ENCODE assay signal across 32 mouse cellular contexts in the genomic region with DNA sequence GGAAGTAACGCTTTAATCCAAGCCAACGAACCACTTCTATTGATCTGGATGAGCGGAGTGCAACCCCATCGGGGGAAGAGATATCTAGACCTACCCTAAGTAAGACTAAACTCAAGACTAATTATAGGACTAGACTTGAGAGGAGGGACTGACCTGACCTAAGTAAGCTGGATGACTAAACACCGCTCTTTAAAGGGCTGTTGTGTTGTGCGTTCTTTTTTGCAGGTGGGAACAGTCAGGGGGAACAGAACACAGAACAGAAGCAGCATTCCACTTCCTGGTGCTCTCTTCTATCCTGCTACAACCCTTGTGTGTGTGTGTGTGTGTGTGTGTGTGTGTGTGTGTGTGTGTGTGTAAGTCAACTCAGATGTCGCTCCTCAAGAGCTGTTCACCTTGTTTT. TPM values are rescaled to one million over a fixed set of nuclear protein-coding genes. Genes with fewer than 3 reads are reported as not detected.
DNase-seq lines count a peak whose midpoint lies in the region; ATAC-seq and TF ChIP-seq lines count a peak whose summit lies in the region.
"Had no signal": no experiment of that assay in that cellular context is flagged by ENCODE, and none has a peak within 500 bp of the region (broad histone marks: within the 10 kb centered on the region; RNA-seq: fewer than 3 reads in every experiment).

No protein-coding gene starts in this region.

- peaks cover 19% of the 10 kb centered on the region for H3K36me3 ChIP-seq in spleen, adult 2 months (ENCODE audit: control insufficient read depth, insufficient read depth, low read length)
- peaks cover 24 to 49% of the 10 kb centered on the region in 2 experiments for H3K36me3 ChIP-seq in CH12.LX (replicated peaks in 1 of 2; ENCODE audit: control insufficient read depth in 1 of 2, insufficient read depth in 1 of 2, low read length in 1 of 2)
- H3K36me3 ChIP-seq: embryonic facial prominence, embryonic 12.5 days; embryonic facial prominence, embryonic 15.5 days; forebrain, embryonic 12.5 days; forebrain, embryonic 15.5 days; G1E; heart, embryonic 12.5 days; heart, embryonic 15.5 days; hindbrain, embryonic 10.5 days; hindbrain, embryonic 13.5 days had no signal

- H3K9me3 ChIP-seq in CH12.LX (replicated peaks; ENCODE audit: low read length) = no peaks in the 10 kb centered on the region
- H3K9me3 ChIP-seq: embryonic facial prominence, embryonic 12.5 days; embryonic facial prominence, embryonic 15.5 days; forebrain, embryonic 12.5 days; forebrain, embryonic 15.5 days; G1E; heart, embryonic 12.5 days; heart, embryonic 15.5 days; hindbrain, embryonic 10.5 days; hindbrain, embryonic 13.5 days had no signal

- no peak for TF ChIP-seq CTCF in spleen, adult 2 months (IDR thresholded peaks at IDR 0.05; ENCODE audit: extremely low read depth, insufficient read depth, insufficient read length, insufficient replicate concordance)
- TF ChIP-seq CTCF in CH12.LX (conservative IDR thresholded peaks at IDR 0.05 in 1 of 2, IDR thresholded peaks at IDR 0.05 in 1 of 2; ENCODE audit: low read depth in 2 of 2, low read length in 2 of 2) = no peak
- TF ChIP-seq CTCF in lung, adult 2 months (IDR thresholded peaks at IDR 0.05; ENCODE audit: insufficient read depth, low read length) = no peak

- H3K79me2 ChIP-seq in CH12.LX (replicated peaks; ENCODE audit: control insufficient read depth, extremely low read depth, insufficient read depth, poor library complexity, severe bottlenecking) = peaks cover 45% of the 10 kb centered on the region

- 32% methylated on average over 7 of the region's 7 CpGs for WGBS in spleen, adult 2 months
- 71% methylated on average over 7 of the region's 7 CpGs for WGBS in lung, adult 2 months

- peak; percentile 50 for TF ChIP-seq EP300 in CH12.LX (IDR thresholded peaks at IDR 0.05; ENCODE audit: low read length)

- H3K27ac ChIP-seq in spleen, adult 2 months (ENCODE audit: insufficient read depth, low read length) = peak overlapping the region; percentile 86
- H3K27ac ChIP-seq in CH12.LX (ENCODE audit: insufficient read depth, low read depth) = peak overlapping the region; percentile 93
- H3K27ac ChIP-seq: embryonic facial prominence, embryonic 12.5 days; embryonic facial prominence, embryonic 15.5 days; forebrain, embryonic 12.5 days; forebrain, embryonic 15.5 days; heart, embryonic 15.5 days; hindbrain, embryonic 10.5 days; hindbrain, embryonic 13.5 days had no signal

- H3K9ac ChIP-seq in CH12.LX (ENCODE audit: insufficient read depth, low read depth) = peak overlapping the region; percentile 45; the same call in 1 of the 2 replicates
- H3K9ac ChIP-seq: embryonic facial prominence, embryonic 12.5 days; embryonic facial prominence, embryonic 15.5 days; forebrain, embryonic 12.5 days; forebrain, embryonic 15.5 days; heart, embryonic 12.5 days; heart, embryonic 15.5 days; hindbrain, embryonic 13.5 days had no signal

- H3K4me3 ChIP-seq in spleen, adult 2 months (ENCODE audit: extremely low read depth, insufficient read depth, insufficient read length) = no peak overlapping the region
- H3K4me3 ChIP-seq in CH12.LX (replicated peaks in 1 of 3; ENCODE audit: low read depth in 2 of 3, low read length in 2 of 3, poor library complexity in 1 of 3) = peak overlapping the region in 1 of 3 experiments; percentile 11
- no peak overlapping the region for H3K4me3 ChIP-seq in lung, adult 2 months (replicated peaks; ENCODE audit: extremely low read depth, low read depth, low read length)
- H3K4me3 ChIP-seq: embryonic facial prominence, embryonic 12.5 days; embryonic facial prominence, embryonic 15.5 days; erythroblast, embryonic 14.5 days; forebrain, embryonic 12.5 days; forebrain, embryonic 15.5 days; heart, embryonic 12.5 days; heart, embryonic 15.5 days; hindbrain, embryonic 10.5 days; hindbrain, embryonic 13.5 days had no signal

- no peak for ATAC-seq in granulocyte monocyte progenitor cell, adult 5-6 weeks (replicated peaks; ENCODE audit: poor library complexity, severe bottlenecking)
- ATAC-seq: forebrain, embryonic 15.5 days; hindbrain, embryonic 16.5 days; Patski had no signal

- dilution Hi-C loops in CH12.LX (cut with MboI; ENCODE audit: extremely low pct_ligation_motif_present, extremely low pct_unique_long_range_greater_than_20kb, low sequenced_read_pairs) = no loop called here

- DNase-seq in spleen, adult 2 months (ENCODE audit: low read depth in 1 of 2, low spot score in 2 of 2) = no peak
- no peak for DNase-seq in spleen, postnatal 14 days (ENCODE audit: low spot score in 2 of 2)
- DNase-seq in thymus, postnatal 0 days (ENCODE audit: low spot score) = peak; percentile 32
- DNase-seq in thymus, postnatal 25 days = no peak
- DNase-seq in CH12.LX (ENCODE audit: extremely low read depth) = peak; percentile 64
- peak; percentile 53 for DNase-seq in induced T-regulatory cell, adult 2 months (ENCODE audit: low read depth)
- no peak for DNase-seq in lung, adult 2 months
- DNase-seq: adrenal gland, postnatal 10 days; adrenal gland, postnatal 36 days; cerebellum, adult 11 months; cerebellum, adult 2 months; cerebellum, adult 9-11 months; cerebellum, postnatal 25 days; gastrocnemius, postnatal 25 days; heart, postnatal 10 days; heart, postnatal 36 days had no signal

- H3K27me3 ChIP-seq in spleen, adult 2 months (ENCODE audit: control insufficient read depth, insufficient read depth, low read length) = no peaks in the 10 kb centered on the region
- H3K27me3 ChIP-seq in CH12.LX (replicated peaks) = no peaks in the 10 kb centered on the region
- H3K27me3 ChIP-seq: heart, embryonic 12.5 days; heart, embryonic 15.5 days had no signal

- H3K4me2 ChIP-seq in CH12.LX (ENCODE audit: insufficient read depth, low read depth, poor library complexity, severe bottlenecking) = 0 out of 2 replicates have a peak overlapping the region, but pooled peaks have one; percentile 16
- H3K4me2 ChIP-seq: embryonic facial prominence, embryonic 12.5 days; embryonic facial prominence, embryonic 15.5 days; forebrain, embryonic 12.5 days; forebrain, embryonic 15.5 days; heart, embryonic 12.5 days; heart, embryonic 15.5 days; hindbrain, embryonic 13.5 days had no signal

- no peak for TF ChIP-seq RAD21 in CH12.LX (IDR thresholded peaks at IDR 0.05; ENCODE audit: low read depth, low read length)

- in situ Hi-C loops in CH12.LX (cut with MboI; ENCODE audit: low pct_ligation_motif_present, low pct_unique_long_range_greater_than_20kb, low sequenced_read_pairs) = no loop called here

- H3K4me1 ChIP-seq in spleen, adult 2 months (ENCODE audit: control insufficient read depth, insufficient read depth, insufficient read length) = peaks cover 41% of the 10 kb centered on the region; the same call in 1 of the 2 replicates
- H3K4me1 ChIP-seq in CH12.LX (ENCODE audit: control insufficient read depth in 1 of 2, insufficient read depth in 2 of 2) = peaks cover 33 to 89% of the 10 kb centered on the region in 2 experiments
- no peaks in the 10 kb centered on the region for H3K4me1 ChIP-seq in lung, adult 2 months (ENCODE audit: control insufficient read depth, insufficient read depth, low read length)
- H3K4me1 ChIP-seq: embryonic facial prominence, embryonic 15.5 days; forebrain, embryonic 15.5 days; heart, embryonic 12.5 days; heart, embryonic 15.5 days had no signal

- TF ChIP-seq POLR2A in spleen, adult 2 months (IDR thresholded peaks at IDR 0.05; ENCODE audit: low read depth, low read length) = no peak
- TF ChIP-seq POLR2A in CH12.LX (IDR thresholded peaks at IDR 0.05; ENCODE audit: low read depth, low read length) = no peak
- TF ChIP-seq POLR2A in lung, adult 2 months (IDR thresholded peaks at IDR 0.05; ENCODE audit: borderline replicate concordance, extremely low read depth, low read depth, low read length) = no peak

TF ChIP-seq in CH12.LX, 34 proteins besides CTCF, POLR2A, EP300 and RAD21 (continues in another document):
- TF ChIP-seq TCF12 (IDR thresholded peaks at IDR 0.05; ENCODE audit: low read depth, low read length) (peak; percentile 27; the same call in 1 of the 2 replicates), SIN3A (IDR thresholded peaks at IDR 0.05; ENCODE audit: low read length) (peak; percentile 49)

RNA-seq across cellular contexts. Expression of gene Grb7, which starts 45.4 kb away (rescaled TPM):
- 1.1 and 1.2 TPM in 2 replicates for polyA plus RNA-seq in spleen, adult 2 months (2012; rRNA removed)
- polyA plus RNA-seq in thymus, postnatal 0 days (2015; fragmentation: Nextera tagmentation; extraction: Ambion mirVana) = 3.7 and 4.5 TPM in 2 replicates
- total RNA-seq in CH12.LX (2012; rRNA removed) (8.0 and 13.3 TPM in 2 replicates), CH12.LX (2014; rRNA removed) (3.0 and 4.5 TPM in 2 replicates)
- polyA plus RNA-seq in CH12.LX (2012; ENCODE audit: insufficient read length, low read depth) = 9.9 and 11.5 TPM in 2 replicates
- not detected in 2 replicates for total RNA-seq in granulocyte monocyte progenitor cell, adult 5-6 weeks (2014; fragmentation: Nextera tagmentation)
- not detected in 2 replicates for total RNA-seq in granulocyte monocyte progenitor cell, adult 5-6 weeks (2017)
- 48.0 and 48.9 TPM in 2 replicates for polyA plus RNA-seq in lung, adult 2 months (2012; rRNA removed)
- total RNA-seq: adrenal gland, postnatal 36 days; common myeloid progenitor, adult 5-6 weeks; G1E; heart, postnatal 10 days had no signal
- polyA plus RNA-seq: G1E had no signal

RNA-seq across cellular contexts. Expression of gene Mien1, which starts 52.8 kb away (rescaled TPM):
- 37.1 and 37.8 TPM in 2 replicates for polyA plus RNA-seq in spleen, adult 2 months (2012; rRNA removed)
- polyA plus RNA-seq in thymus, postnatal 0 days (2015; fragmentation: Nextera tagmentation; extraction: Ambion mirVana) = 227 and 241 TPM in 2 replicates
- total RNA-seq in CH12.LX (2012; rRNA removed) = 129 and 136 TPM in 2 replicates
- total RNA-seq in CH12.LX (2014; rRNA removed) = 80.3 and 84.7 TPM in 2 replicates
- polyA plus RNA-seq in CH12.LX (2012; ENCODE audit: insufficient read length, low read depth) = 94.6 and 109 TPM in 2 replicates
- 66.2 and 84.5 TPM in 2 replicates for total RNA-seq in granulocyte monocyte progenitor cell, adult 5-6 weeks (2014; fragmentation: Nextera tagmentation)
- 23.7 and 24.9 TPM in 2 replicates for total RNA-seq in granulocyte monocyte progenitor cell, adult 5-6 weeks (2017)
- polyA plus RNA-seq in lung, adult 2 months (2012; rRNA removed) = 44.8 and 58.0 TPM in 2 replicates

RNA-seq across cellular contexts. Expression of gene Ikzf3, which starts 54.3 kb away (rescaled TPM):
- polyA plus RNA-seq in spleen, adult 2 months (2012; rRNA removed) = 104 and 113 TPM in 2 replicates
- 42.6 and 59.5 TPM in 2 replicates for polyA plus RNA-seq in thymus, postnatal 0 days (2015; fragmentation: Nextera tagmentation; extraction: Ambion mirVana)
- 110 and 124 TPM in 2 replicates for total RNA-seq in CH12.LX (2012; rRNA removed)
- total RNA-seq in CH12.LX (2014; rRNA removed) = 118 and 130 TPM in 2 replicates
- 238 and 243 TPM in 2 replicates for polyA plus RNA-seq in CH12.LX (2012; ENCODE audit: insufficient read length, low read depth)
- total RNA-seq in granulocyte monocyte progenitor cell, adult 5-6 weeks (2014; fragmentation: Nextera tagmentation) = 0.15 TPM in 1 of 2 replicates, not detected in the other
- not detected in 2 replicates for total RNA-seq in granulocyte monocyte progenitor cell, adult 5-6 weeks (2017)
- polyA plus RNA-seq in lung, adult 2 months (2012; rRNA removed) = 6.4 and 10.1 TPM in 2 replicates
- total RNA-seq: common myeloid progenitor, adult 5-6 weeks; gastrocnemius, adult 8-10 months had no signal
- polyA plus RNA-seq: erythroblast, embryonic 14.5 days; Patski had no signal

RNA-seq across cellular contexts. Expression of gene Zpbp2, which starts 59.3 kb away (rescaled TPM):
- polyA plus RNA-seq in spleen, adult 2 months (2012; rRNA removed) = 1.2 TPM in 2 replicates
- 2.3 and 2.4 TPM in 2 replicates for polyA plus RNA-seq in thymus, postnatal 0 days (2015; fragmentation: Nextera tagmentation; extraction: Ambion mirVana)
- total RNA-seq in CH12.LX (2012; rRNA removed) = 3.1 and 3.9 TPM in 2 replicates
- total RNA-seq in CH12.LX (2014; rRNA removed) = 3.2 and 5.0 TPM in 2 replicates
- 3.0 and 3.7 TPM in 2 replicates for polyA plus RNA-seq in CH12.LX (2012; ENCODE audit: insufficient read length, low read depth)
- 1.6 TPM in 1 of 2 replicates, not detected in the other for total RNA-seq in granulocyte monocyte progenitor cell, adult 5-6 weeks (2014; fragmentation: Nextera tagmentation)
- total RNA-seq in granulocyte monocyte progenitor cell, adult 5-6 weeks (2017) = not detected in 2 replicates
- polyA plus RNA-seq in lung, adult 2 months (2012; rRNA removed) = 0.34 TPM in 1 of 2 replicates, not detected in the other
- total RNA-seq: gastrocnemius, adult 8-10 months; gastrocnemius, postnatal 25 days; heart, adult 8-10 months; heart, postnatal 10 days; heart, postnatal 36 days had no signal
- polyA plus RNA-seq: embryonic facial prominence, embryonic 12.5 days; forebrain, embryonic 12.5 days; hindbrain, embryonic 13.5 days had no signal

Comparison
In these comparisons a context has a peak if more than half of its experiments do, and no peak if none do; other contexts are left out.
1. DNase-seq: peak in thymus, postnatal 0 days (single experiment), CH12.LX (single experiment) and induced T-regulatory cell, adult 2 months (single experiment); none in spleen, adult 2 months (0 of 2), spleen, postnatal 14 days (0 of 2), thymus, postnatal 25 days (single experiment) and lung, adult 2 months (single experiment).